Mouse (Mus musculus): ENCODE results near the gene Ttbk2. TPM values are rescaled to one million over a fixed set of nuclear protein-coding genes. Genes with fewer than 3 reads are reported as not detected.

Gene Ttbk2
- polyA plus RNA-seq, 1 experiment from 2014 or later, result 2.6 TPM

- peaks cover 9% of the 10 kb centered on the region for H3K36me3 ChIP-seq
- peak; percentile 99 for ATAC-seq
- peaks cover 11% of the 10 kb centered on the region; the same call in 1 of the 2 replicates for H3K4me1 ChIP-seq (replicated peaks)
- under 1% methylated on average over 61 of the region's 61 CpGs for WGBS
- peak overlapping the region; percentile 96 for H3K27ac ChIP-seq
- H3K4me2 ChIP-seq (replicated peaks), result peak overlapping the region; percentile 94
- no peaks in the 10 kb centered on the region for H3K9me3 ChIP-seq
- peak overlapping the region; percentile 93 for H3K4me3 ChIP-seq (replicated peaks)
- H3K27me3 ChIP-seq (replicated peaks), result no peaks in the 10 kb centered on the region
- peak overlapping the region; percentile 95 for H3K9ac ChIP-seq
These were observed 119.1 kb downstream of the Ttbk2 start for GRCm38 (mm10) chr2:120731167-120731862.

DNA sequence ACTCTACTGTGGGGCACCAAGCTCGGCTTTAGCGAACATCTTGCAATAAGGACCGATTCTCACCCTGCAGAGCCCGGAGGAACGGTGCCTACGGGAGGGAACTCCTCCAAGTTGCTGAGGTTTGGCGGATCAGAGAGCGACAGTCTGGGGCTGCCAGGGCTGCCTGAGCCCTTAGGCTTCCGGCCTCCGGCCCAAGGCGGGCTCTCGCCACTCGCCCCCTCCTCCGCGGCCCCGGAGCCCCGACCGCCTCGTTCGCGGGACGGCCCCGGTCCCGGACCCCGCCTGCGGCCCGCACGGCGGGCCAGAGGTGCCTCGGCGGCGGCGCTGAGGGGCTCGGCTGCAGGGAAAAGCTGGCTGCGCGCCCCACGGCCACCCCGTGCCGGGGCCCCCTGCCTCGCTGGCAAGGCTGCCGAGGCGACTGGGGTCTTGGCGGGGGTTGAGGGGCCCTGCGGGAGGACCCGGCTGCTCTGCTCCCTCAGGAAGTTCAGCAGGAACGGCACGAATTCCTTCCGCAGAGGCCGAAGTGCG, 119.7 kb downstream of the Ttbk2 start:
- Histone ChIP-seq H3K36me3 (peaks cover 11% of the 10 kb centered on the region), H3K9ac (peak overlapping the region; percentile 95), H3K9me3 (no peaks in the 10 kb centered on the region), H3K27ac (peak overlapping the region; percentile 96), H3K4me2 (replicated peaks) (peak overlapping the region; percentile 94), H3K27me3 (replicated peaks) (no peaks in the 10 kb centered on the region), H3K4me1 (replicated peaks) (peaks cover 11% of the 10 kb centered on the region; the same call in 1 of the 2 replicates), H3K4me3 (replicated peaks) (peak overlapping the region; percentile 93)
- ATAC-seq, result peak; percentile 55
- WGBS, result under 1% methylated on average over 50 of the region's 50 CpGs

GRCm38 (mm10) chr2:120729775-120730585, 120.4 kb downstream of the Ttbk2 start:
- H3K27me3 ChIP-seq (replicated peaks), result no peaks in the 10 kb centered on the region
- 6% methylated on average over 23 of the region's 23 CpGs for WGBS
- ATAC-seq, result no peak
- peak overlapping the region; percentile 95 for H3K9ac ChIP-seq
- H3K9me3 ChIP-seq, result no peaks in the 10 kb centered on the region
- no peak overlapping the region for H3K27ac ChIP-seq
- H3K4me1 ChIP-seq (replicated peaks), result peaks cover 11% of the 10 kb centered on the region; the same call in 1 of the 2 replicates
- peak overlapping the region; percentile 94 for H3K4me2 ChIP-seq (replicated peaks)
- H3K36me3 ChIP-seq, result peaks cover 11% of the 10 kb centered on the region
- H3K4me3 ChIP-seq (replicated peaks), result peak overlapping the region; percentile 93

DNA sequence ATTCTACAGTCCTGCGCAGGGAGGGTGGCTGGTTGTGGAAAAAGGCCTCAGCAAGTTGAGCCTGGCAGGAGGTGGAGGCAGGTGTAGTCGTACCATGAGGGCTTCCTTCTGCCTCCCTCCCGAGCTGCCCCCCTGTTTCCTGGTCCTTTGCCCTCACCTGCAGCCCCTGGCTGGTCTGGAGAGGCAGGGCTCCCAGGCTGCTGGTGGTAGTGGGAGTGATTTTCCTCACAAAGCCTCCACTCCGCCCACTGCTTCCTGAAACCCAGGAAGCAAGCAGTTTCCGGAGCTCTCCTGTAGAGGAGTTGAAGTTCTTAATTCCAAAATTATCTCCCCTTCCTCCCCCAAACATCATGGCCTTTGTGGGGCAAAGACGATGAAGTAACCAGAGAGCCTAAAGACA, 126.2 kb downstream of the Ttbk2 start:
- Histone ChIP-seq H3K27me3 (replicated peaks) (no peaks in the 10 kb centered on the region), H3K9ac (no peak overlapping the region), H3K4me3 (replicated peaks) (no peak overlapping the region), H3K27ac (no peak overlapping the region), H3K36me3 (peaks cover 38% of the 10 kb centered on the region), H3K4me1 (replicated peaks) (no peaks in the 10 kb centered on the region), H3K4me2 (replicated peaks) (no peak overlapping the region), H3K9me3 (no peaks in the 10 kb centered on the region)
- ATAC-seq, result no peak
- 81% methylated on average over 6 of the region's 6 CpGs for WGBS

GRCm38 (mm10) chr2:120723621-120724020, 126.8 kb downstream of the Ttbk2 start:
- Histone ChIP-seq H3K27me3 (replicated peaks) (no peaks in the 10 kb centered on the region), H3K4me2 (replicated peaks) (no peak overlapping the region), H3K4me1 (replicated peaks) (no peaks in the 10 kb centered on the region), H3K4me3 (replicated peaks) (no peak overlapping the region), H3K27ac (no peak overlapping the region), H3K36me3 (peaks cover 39% of the 10 kb centered on the region), H3K9me3 (no peaks in the 10 kb centered on the region), H3K9ac (no peak overlapping the region)
- WGBS, result 80% methylated on average over 4 of the region's 4 CpGs
- ATAC-seq, result no peak

DNA sequence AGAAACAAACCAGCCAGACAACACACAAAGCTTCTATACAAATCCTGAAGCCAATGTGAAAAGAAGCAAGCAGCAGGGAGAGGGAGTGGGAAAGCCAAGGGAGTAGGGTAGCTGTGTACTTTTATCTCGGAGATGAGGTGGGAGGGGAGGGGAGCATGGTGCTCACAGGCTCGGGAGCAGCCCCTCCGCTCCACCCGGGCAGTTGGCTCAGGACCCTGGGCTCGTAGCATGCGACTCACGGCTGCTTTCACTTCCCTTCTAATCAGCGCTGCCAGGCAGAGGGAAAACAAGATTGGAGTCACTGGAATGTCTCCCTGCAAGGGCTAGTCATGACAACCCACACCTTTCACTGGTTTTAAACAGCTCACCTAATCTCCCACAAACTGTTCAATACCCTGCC, 127.9 kb downstream of the Ttbk2 start:
- H3K27ac ChIP-seq, result no peak overlapping the region
- H3K4me2 ChIP-seq (replicated peaks), result no peak overlapping the region
- no peak for ATAC-seq
- peaks cover 43% of the 10 kb centered on the region for H3K36me3 ChIP-seq
- no peaks in the 10 kb centered on the region for H3K9me3 ChIP-seq
- no peaks in the 10 kb centered on the region for H3K4me1 ChIP-seq (replicated peaks)
- 85% methylated on average over 8 of the region's 8 CpGs for WGBS
- H3K27me3 ChIP-seq (replicated peaks), result no peaks in the 10 kb centered on the region
- H3K9ac ChIP-seq, result no peak overlapping the region
- H3K4me3 ChIP-seq (replicated peaks), result no peak overlapping the region

DNA sequence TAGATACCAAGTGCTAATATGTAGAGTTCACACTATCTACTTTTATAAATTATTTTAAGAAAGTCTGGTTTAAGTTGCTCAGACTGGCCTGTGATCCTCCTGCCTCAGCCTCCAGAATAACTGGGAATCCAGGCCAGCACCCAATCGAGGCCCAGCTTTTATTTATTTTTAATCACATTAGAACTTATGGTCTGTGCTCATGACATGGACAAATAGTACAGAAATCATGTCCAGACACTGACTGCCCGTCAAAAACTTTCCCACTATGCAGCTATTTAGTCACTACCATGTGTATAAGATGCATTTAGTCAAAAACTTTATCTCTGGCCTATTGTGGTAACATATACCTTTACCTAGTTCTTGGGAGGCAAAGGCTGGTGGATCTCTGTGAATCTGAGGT, 128.5 kb downstream of the Ttbk2 start:
- H3K4me2 ChIP-seq (replicated peaks), result no peak overlapping the region
- no peak for ATAC-seq
- WGBS, result 83% methylated on average over 2 of the region's 2 CpGs
- H3K4me1 ChIP-seq (replicated peaks), result no peaks in the 10 kb centered on the region
- no peaks in the 10 kb centered on the region for H3K9me3 ChIP-seq
- H3K4me3 ChIP-seq (replicated peaks), result no peak overlapping the region
- H3K9ac ChIP-seq, result no peak overlapping the region
- no peak overlapping the region for H3K27ac ChIP-seq
- H3K36me3 ChIP-seq, result peaks cover 42% of the 10 kb centered on the region
- H3K27me3 ChIP-seq (replicated peaks), result no peaks in the 10 kb centered on the region

DNA sequence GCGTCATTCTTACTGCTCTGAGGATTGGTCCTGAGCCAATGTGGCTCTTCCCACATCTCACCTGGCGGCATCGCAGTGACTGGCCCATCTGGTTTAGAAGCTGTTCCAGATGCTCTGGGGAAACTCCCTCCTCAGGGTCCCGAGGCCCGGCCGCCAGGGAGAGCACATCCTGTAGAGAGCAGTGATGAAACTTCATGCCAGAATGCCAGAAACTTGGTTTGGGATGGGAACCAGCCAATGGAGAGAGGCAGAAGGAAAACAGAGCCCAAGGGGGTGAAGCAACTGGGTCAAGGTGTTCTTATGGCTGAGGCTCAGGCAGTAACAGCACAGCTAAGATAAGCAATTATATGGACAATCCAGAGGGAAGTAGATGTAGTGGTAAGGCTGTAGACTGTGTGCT, 129.6 kb downstream of the Ttbk2 start:
- H3K4me2 ChIP-seq (replicated peaks), result no peak overlapping the region
- 89% methylated on average over 6 of the region's 6 CpGs for WGBS

GRCm38 (mm10) chr2:120718496-120718895, 131.9 kb downstream of the Ttbk2 start:
- no peaks in the 10 kb centered on the region for H3K27me3 ChIP-seq (replicated peaks)
- H3K4me3 ChIP-seq (replicated peaks), result no peak overlapping the region
- WGBS, result 97% methylated on average over 8 of the region's 8 CpGs
- H3K4me1 ChIP-seq (replicated peaks), result no peaks in the 10 kb centered on the region
- no peak overlapping the region for H3K4me2 ChIP-seq (replicated peaks)
- no peak overlapping the region for H3K9ac ChIP-seq
- no peak for ATAC-seq
- H3K27ac ChIP-seq, result no peak overlapping the region
- peaks cover 35% of the 10 kb centered on the region for H3K36me3 ChIP-seq
- H3K9me3 ChIP-seq, result no peaks in the 10 kb centered on the region

More for the DNA sequence above, 129.6 kb downstream of the Ttbk2 start:
- no peak for ATAC-seq
- Histone ChIP-seq H3K4me3 (replicated peaks) (no peak overlapping the region), H3K9me3 (no peaks in the 10 kb centered on the region), H3K4me1 (replicated peaks) (no peaks in the 10 kb centered on the region), H3K9ac (no peak overlapping the region), H3K36me3 (peaks cover 38% of the 10 kb centered on the region), H3K27ac (no peak overlapping the region), H3K27me3 (replicated peaks) (no peaks in the 10 kb centered on the region)

GRCm38 (mm10) chr2:120713441-120713840, 137.0 kb downstream of the Ttbk2 start:
- 94% methylated on average over 3 of the region's 3 CpGs for WGBS
- Histone ChIP-seq H3K9ac (no peak overlapping the region), H3K4me3 (replicated peaks) (no peak overlapping the region), H3K27ac (no peak overlapping the region), H3K36me3 (peaks cover 22% of the 10 kb centered on the region), H3K9me3 (no peaks in the 10 kb centered on the region), H3K27me3 (replicated peaks) (no peaks in the 10 kb centered on the region), H3K4me2 (replicated peaks) (no peak overlapping the region), H3K4me1 (replicated peaks) (no peaks in the 10 kb centered on the region)
- ATAC-seq, result no peak

DNA sequence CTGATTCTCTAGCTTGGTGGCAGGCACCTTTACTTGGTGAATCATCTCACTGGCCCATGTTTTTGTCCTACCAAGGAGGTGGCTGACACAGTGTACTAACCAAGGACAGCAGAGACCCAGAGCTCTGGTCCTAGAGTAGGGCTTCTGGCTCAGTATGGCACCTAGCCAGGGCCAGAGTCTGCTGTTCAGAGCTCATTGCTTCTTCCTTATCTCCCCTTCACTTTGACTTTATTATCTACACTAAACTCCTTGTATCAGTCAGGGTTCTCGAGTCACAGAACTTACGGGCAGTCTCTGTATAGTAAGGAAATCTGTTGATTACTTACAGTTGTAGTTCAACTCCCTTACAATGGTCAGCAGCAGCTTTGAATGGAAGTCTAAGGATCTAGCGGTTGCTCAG, 139.5 kb downstream of the Ttbk2 start:
- Histone ChIP-seq H3K27ac (no peak overlapping the region), H3K9me3 (no peaks in the 10 kb centered on the region), H3K4me3 (replicated peaks) (no peak overlapping the region), H3K36me3 (peaks cover 15% of the 10 kb centered on the region), H3K9ac (no peak overlapping the region), H3K4me1 (replicated peaks) (no peaks in the 10 kb centered on the region), H3K4me2 (replicated peaks) (no peak overlapping the region), H3K27me3 (replicated peaks) (no peaks in the 10 kb centered on the region)
- 79% methylated on average over 3 of the region's 3 CpGs for WGBS
- no peak for ATAC-seq

- no peak overlapping the region for H3K27ac ChIP-seq
- 85% methylated on average over 3 of the region's 3 CpGs for WGBS
These were observed 140.2 kb downstream of the Ttbk2 start for GRCm38 (mm10) chr2:120710154-120710553.

More at GRCm38 (mm10) chr2:120710154-120710553, 140.2 kb downstream of the Ttbk2 start:
- H3K9me3 ChIP-seq, result no peaks in the 10 kb centered on the region
- no peak overlapping the region for H3K4me2 ChIP-seq (replicated peaks)
- H3K27me3 ChIP-seq (replicated peaks), result no peaks in the 10 kb centered on the region
- no peak overlapping the region for H3K9ac ChIP-seq
- peaks cover 15% of the 10 kb centered on the region for H3K36me3 ChIP-seq
- ATAC-seq, result no peak
- no peak overlapping the region for H3K4me3 ChIP-seq (replicated peaks)
- no peaks in the 10 kb centered on the region for H3K4me1 ChIP-seq (replicated peaks)
